Mouse (Mus musculus) adrenal gland, adult 8-10 months (tissue): ENCODE measurements around the gene Thada. TPM values are rescaled to one million over a fixed set of nuclear protein-coding genes. Genes with fewer than 3 reads are reported as not detected.

ENCODE experiments used
- DNase-seq: peaks from one replicate; pipeline ENCODE4 v3.0.0; 2022
- total RNA-seq, 4 experiments: library from RNA; stranded (reverse); gene quantifications; 2 replicates each; pipeline ENCODE4 v1.2.4; 2022

Gene Thada
- total RNA-seq, 4 experiments from 2014 or later = 15.7 to 32.1 (median 19.0) TPM

- DNase-seq = no peak
Measured at GRCm38 (mm10) chr17:84143219-84143844, 322.7 kb downstream of the Thada start.

- no peak for DNase-seq
Measured at GRCm38 (mm10) chr17:84141691-84142090, 324.3 kb downstream of the Thada start.

- DNase-seq = peak; percentile 33
Measured at GRCm38 (mm10) chr17:84140822-84141507, 325.0 kb downstream of the Thada start.

Other genes with a start within 250 kb of the Thada start
- gene Plekhh2, start 45.7 kb upstream of the Thada start, total RNA-seq = 1 to 10 TPM; 2.2 to 6.4 (median 4.2) TPM
- gene Dync2li1, start 160.3 kb upstream of the Thada start, total RNA-seq = 10 to 100 TPM; 17.8 to 47.6 (median 29.7) TPM
- gene Abcg8, start 210.1 kb upstream of the Thada start, total RNA-seq = not detected
- under 1 TPM in 1 of 4 experiments, not detected in 3; 0.21 TPM for gene Abcg5, start 216.8 kb upstream of the Thada start, total RNA-seq